Mouse (Mus musculus): Measurements from ENCODE around the gene Dlgap1. TPM values are rescaled to one million over a fixed set of nuclear protein-coding genes. Genes with fewer than 3 reads are reported as not detected.

Dlgap1 gene
- polyA plus RNA-seq, 1 experiment from 2014 or later, result 0.08 TPM

- no peak for ATAC-seq
Observed at GRCm38 (mm10) chr17:70765337-70765736, 796.5 kb downstream of the Dlgap1 start.

GRCm38 (mm10) chr17:70765976-70766375, 797.1 kb downstream of the Dlgap1 start:
- Histone ChIP-seq H3K9me3 (replicated peaks) (no peaks in the 10 kb centered on the region), H3K27ac (no peak overlapping the region), H3K4me2 (no peak overlapping the region), H3K9ac (no peak overlapping the region), H3K4me1 (no peaks in the 10 kb centered on the region), H3K27me3 (replicated peaks) (no peaks in the 10 kb centered on the region), H3K36me3 (no peaks in the 10 kb centered on the region), H3K4me3 (no peak overlapping the region)
- ATAC-seq, result no peak
- 52% methylated on average over 18 of the region's 18 CpGs for WGBS (ENCODE audit: insufficient replicate concordance)

More at GRCm38 (mm10) chr17:70765337-70765736, 796.5 kb downstream of the Dlgap1 start:
- Histone ChIP-seq H3K36me3 (no peaks in the 10 kb centered on the region), H3K9ac (no peak overlapping the region), H3K9me3 (replicated peaks) (no peaks in the 10 kb centered on the region), H3K4me3 (no peak overlapping the region), H3K27ac (no peak overlapping the region), H3K4me1 (no peaks in the 10 kb centered on the region), H3K4me2 (no peak overlapping the region), H3K27me3 (replicated peaks) (no peaks in the 10 kb centered on the region)
- WGBS (ENCODE audit: insufficient replicate concordance), result 80% methylated on average over 9 of the region's 9 CpGs

GRCm38 (mm10) chr17:70772120-70772899, 803.4 kb downstream of the Dlgap1 start:
- 17% methylated on average over 10 of the region's 10 CpGs for WGBS (ENCODE audit: insufficient replicate concordance)
- no peaks in the 10 kb centered on the region for H3K27me3 ChIP-seq (replicated peaks)
- ATAC-seq, result no peak
- no peak overlapping the region for H3K9ac ChIP-seq
- H3K9me3 ChIP-seq (replicated peaks), result no peaks in the 10 kb centered on the region
- no peaks in the 10 kb centered on the region for H3K36me3 ChIP-seq
- no peaks in the 10 kb centered on the region for H3K4me1 ChIP-seq
- no peak overlapping the region for H3K4me3 ChIP-seq
- no peak overlapping the region for H3K4me2 ChIP-seq
- H3K27ac ChIP-seq, result no peak overlapping the region

GRCm38 (mm10) chr17:70779770-70780169, 810.9 kb downstream of the Dlgap1 start:
- no peaks in the 10 kb centered on the region for H3K9me3 ChIP-seq (replicated peaks)
- H3K27me3 ChIP-seq (replicated peaks), result no peaks in the 10 kb centered on the region
- no peak for ATAC-seq
- WGBS (ENCODE audit: insufficient replicate concordance), result 40% methylated on average over 7 of the region's 7 CpGs
- H3K4me2 ChIP-seq, result no peak overlapping the region
- 0 out of 2 replicates have a peak, but pooled peaks cover 4% of the 10 kb centered on the region for H3K4me1 ChIP-seq
- no peak overlapping the region for H3K4me3 ChIP-seq
- H3K36me3 ChIP-seq, result no peaks in the 10 kb centered on the region
- H3K9ac ChIP-seq, result no peak overlapping the region
- H3K27ac ChIP-seq, result no peak overlapping the region

- H3K4me1 ChIP-seq, result 0 out of 2 replicates have a peak, but pooled peaks cover 4% of the 10 kb centered on the region
- H3K4me3 ChIP-seq, result no peak overlapping the region
- H3K27me3 ChIP-seq (replicated peaks), result no peaks in the 10 kb centered on the region
- no peak for ATAC-seq
- H3K4me2 ChIP-seq, result no peak overlapping the region
- H3K27ac ChIP-seq, result no peak overlapping the region
- no peak overlapping the region for H3K9ac ChIP-seq
- no peaks in the 10 kb centered on the region for H3K36me3 ChIP-seq
- no peaks in the 10 kb centered on the region for H3K9me3 ChIP-seq (replicated peaks)
- 48% methylated on average over 16 of the region's 18 CpGs for WGBS (ENCODE audit: insufficient replicate concordance)
Observed at GRCm38 (mm10) chr17:70780726-70781689, 812.1 kb downstream of the Dlgap1 start.

- Histone ChIP-seq H3K36me3 (no peaks in the 10 kb centered on the region), H3K4me3 (no peak overlapping the region), H3K4me2 (no peak overlapping the region), H3K27ac (no peak overlapping the region), H3K27me3 (replicated peaks) (no peaks in the 10 kb centered on the region), H3K9me3 (replicated peaks) (no peaks in the 10 kb centered on the region), H3K4me1 (0 out of 2 replicates have a peak, but pooled peaks cover 4% of the 10 kb centered on the region), H3K9ac (no peak overlapping the region)
- no peak for ATAC-seq
- 89% methylated on average over 3 of the region's 3 CpGs for WGBS (ENCODE audit: insufficient replicate concordance)
Observed at GRCm38 (mm10) chr17:70783273-70783672, 814.4 kb downstream of the Dlgap1 start.

GRCm38 (mm10) chr17:70787366-70787765, 818.5 kb downstream of the Dlgap1 start:
- no peak overlapping the region for H3K4me2 ChIP-seq
- 65% methylated on average over 2 of the region's 2 CpGs for WGBS (ENCODE audit: insufficient replicate concordance)
- no peak overlapping the region for H3K4me3 ChIP-seq
- H3K36me3 ChIP-seq, result no peaks in the 10 kb centered on the region
- no peaks in the 10 kb centered on the region for H3K4me1 ChIP-seq
- no peaks in the 10 kb centered on the region for H3K9me3 ChIP-seq (replicated peaks)
- no peak overlapping the region for H3K27ac ChIP-seq
- no peaks in the 10 kb centered on the region for H3K27me3 ChIP-seq (replicated peaks)
- no peak for ATAC-seq
- H3K9ac ChIP-seq, result no peak overlapping the region

- no peaks in the 10 kb centered on the region for H3K9me3 ChIP-seq (replicated peaks)
- H3K4me3 ChIP-seq, result no peak overlapping the region
- no peaks in the 10 kb centered on the region for H3K27me3 ChIP-seq (replicated peaks)
- WGBS (ENCODE audit: insufficient replicate concordance), result 75% methylated on average over 4 of the region's 4 CpGs
- no peak for ATAC-seq
- H3K36me3 ChIP-seq, result no peaks in the 10 kb centered on the region
- no peak overlapping the region for H3K4me2 ChIP-seq
- no peak overlapping the region for H3K27ac ChIP-seq
- H3K9ac ChIP-seq, result no peak overlapping the region
- no peaks in the 10 kb centered on the region for H3K4me1 ChIP-seq
Observed at GRCm38 (mm10) chr17:70790801-70791200, 821.9 kb downstream of the Dlgap1 start.

- H3K4me1 ChIP-seq, result no peaks in the 10 kb centered on the region
- no peak overlapping the region for H3K27ac ChIP-seq
- H3K4me2 ChIP-seq, result no peak overlapping the region
- H3K27me3 ChIP-seq (replicated peaks), result no peaks in the 10 kb centered on the region
- H3K36me3 ChIP-seq, result no peaks in the 10 kb centered on the region
- H3K9me3 ChIP-seq (replicated peaks), result no peaks in the 10 kb centered on the region
- H3K9ac ChIP-seq, result no peak overlapping the region
- no peak overlapping the region for H3K4me3 ChIP-seq
- no peak for ATAC-seq
- WGBS (ENCODE audit: insufficient replicate concordance), result 75% methylated on average over 9 of the region's 9 CpGs
Observed at GRCm38 (mm10) chr17:70791596-70792275, 822.9 kb downstream of the Dlgap1 start.

GRCm38 (mm10) chr17:70794291-70794690, 825.4 kb downstream of the Dlgap1 start:
- no peaks in the 10 kb centered on the region for H3K36me3 ChIP-seq
- 23% methylated on average over 7 of the region's 7 CpGs for WGBS (ENCODE audit: insufficient replicate concordance)
- no peak overlapping the region for H3K4me2 ChIP-seq
- no peaks in the 10 kb centered on the region for H3K27me3 ChIP-seq (replicated peaks)
- H3K4me1 ChIP-seq, result no peaks in the 10 kb centered on the region
- H3K4me3 ChIP-seq, result no peak overlapping the region
- no peak overlapping the region for H3K27ac ChIP-seq
- no peak overlapping the region for H3K9ac ChIP-seq
- no peak for ATAC-seq
- no peaks in the 10 kb centered on the region for H3K9me3 ChIP-seq (replicated peaks)

- ATAC-seq, result no peak
- no peak overlapping the region for H3K4me3 ChIP-seq
- no peaks in the 10 kb centered on the region for H3K36me3 ChIP-seq
- H3K4me2 ChIP-seq, result no peak overlapping the region
- no peaks in the 10 kb centered on the region for H3K4me1 ChIP-seq
- WGBS (ENCODE audit: insufficient replicate concordance), result 47% methylated on average over 6 of the region's 6 CpGs
- no peak overlapping the region for H3K27ac ChIP-seq
- no peaks in the 10 kb centered on the region for H3K9me3 ChIP-seq (replicated peaks)
- H3K9ac ChIP-seq, result no peak overlapping the region
- H3K27me3 ChIP-seq (replicated peaks), result no peaks in the 10 kb centered on the region
Observed at GRCm38 (mm10) chr17:70794722-70795121, 825.8 kb downstream of the Dlgap1 start.
